Mouse (Mus musculus): ENCODE results near the gene Slc2a3. TPM values are rescaled to one million over a fixed set of nuclear protein-coding genes. Genes with fewer than 3 reads are reported as not detected.

Gene Slc2a3
- total RNA-seq (2015), result 7.0 and 10.0 TPM in 2 replicates
- 12.4 and 13.9 TPM in 2 replicates for total RNA-seq (2017)

DNA sequence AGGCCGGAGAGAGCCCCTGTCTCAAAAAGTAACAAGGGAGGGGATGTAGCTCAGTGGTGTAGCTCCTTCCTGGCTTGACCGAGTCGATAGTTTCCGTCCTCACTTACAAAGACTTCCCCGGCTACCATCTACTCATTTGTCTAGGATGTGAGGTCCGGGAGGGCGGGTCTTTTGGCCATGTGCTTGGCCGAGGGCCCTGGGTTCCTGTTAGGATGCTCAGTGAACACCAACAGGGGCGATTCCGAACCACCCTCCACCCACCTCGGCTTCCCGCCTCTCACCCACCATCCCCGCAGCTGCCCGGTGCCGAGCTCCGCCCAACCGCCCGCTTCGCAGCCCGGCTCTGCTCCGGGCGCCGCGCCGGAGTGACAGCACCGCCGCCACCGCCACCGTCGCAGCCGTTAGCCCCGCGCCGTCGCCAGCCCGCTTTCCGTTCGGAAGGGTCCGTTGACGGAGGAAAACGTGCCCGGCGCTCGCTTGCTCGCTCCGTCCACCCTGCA, at the start of gene Slc2a3:
TSS of gene Slc2a3 (minus strand) at position 340 of the 500 bp plus-strand sequence.
- peak; percentile 54 for ATAC-seq (replicated peaks; ENCODE audit: poor library complexity)

DNA sequence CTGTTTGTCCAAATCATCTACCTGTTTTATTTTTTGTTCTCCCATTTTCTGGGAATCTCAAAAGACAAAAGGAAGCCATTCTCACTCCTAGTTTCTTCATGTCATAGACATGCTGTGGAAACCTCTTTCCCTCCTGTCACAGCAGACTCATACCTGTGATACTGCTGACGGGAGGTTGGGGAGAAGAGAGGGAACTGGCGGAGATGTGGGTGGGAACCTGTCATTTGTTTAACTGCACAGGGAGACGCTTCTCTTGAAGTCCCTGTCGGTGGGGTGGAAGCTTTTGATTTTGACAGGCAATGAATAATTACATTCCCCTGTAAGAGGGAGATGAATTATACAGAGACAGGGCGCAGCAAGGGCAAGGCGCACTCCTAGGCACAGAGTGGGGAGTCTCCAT, 42.3 kb upstream of the Slc2a3 start:
- no peak for ATAC-seq (replicated peaks; ENCODE audit: poor library complexity)

DNA sequence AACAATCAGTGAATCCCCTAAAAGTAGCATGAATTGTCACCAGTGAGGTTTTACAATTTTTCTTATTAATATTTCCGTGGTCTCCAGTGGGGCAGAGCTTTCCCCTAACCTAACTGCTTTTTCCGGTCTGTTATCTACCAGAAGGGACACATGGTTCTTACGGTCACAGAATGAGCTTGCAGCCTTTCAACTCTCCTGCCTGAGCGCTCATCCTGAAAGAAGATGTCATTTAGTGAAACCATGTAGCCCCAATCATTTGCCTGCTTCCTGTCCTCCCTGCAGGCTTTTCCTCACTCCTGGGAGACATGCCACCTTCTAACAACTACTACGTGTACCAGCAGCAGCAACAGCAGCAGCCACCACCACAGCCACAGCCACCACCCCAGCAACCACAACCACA, 36.1 kb upstream of the Slc2a3 start:
- no peak for ATAC-seq (replicated peaks; ENCODE audit: poor library complexity)

DNA sequence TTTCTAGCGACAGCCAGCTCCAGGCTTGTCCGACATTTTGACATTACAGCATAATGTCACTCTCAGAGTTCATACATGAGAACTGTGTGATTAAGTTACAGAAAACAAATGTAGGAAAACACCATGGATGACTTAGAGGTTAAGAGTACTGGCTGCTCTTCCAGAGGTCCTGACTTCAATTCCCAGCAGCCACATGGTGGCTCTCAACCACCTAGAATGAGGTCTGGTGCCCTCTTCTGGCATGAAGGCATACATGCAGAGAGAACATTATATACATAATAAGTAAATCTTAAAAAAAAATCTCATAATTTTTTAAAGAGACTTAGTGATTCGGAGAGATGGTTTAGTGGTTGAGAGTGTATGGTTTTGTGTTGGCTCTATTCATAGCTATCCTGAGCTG, 35.5 kb upstream of the Slc2a3 start:
- no peak for ATAC-seq (replicated peaks; ENCODE audit: poor library complexity)

DNA sequence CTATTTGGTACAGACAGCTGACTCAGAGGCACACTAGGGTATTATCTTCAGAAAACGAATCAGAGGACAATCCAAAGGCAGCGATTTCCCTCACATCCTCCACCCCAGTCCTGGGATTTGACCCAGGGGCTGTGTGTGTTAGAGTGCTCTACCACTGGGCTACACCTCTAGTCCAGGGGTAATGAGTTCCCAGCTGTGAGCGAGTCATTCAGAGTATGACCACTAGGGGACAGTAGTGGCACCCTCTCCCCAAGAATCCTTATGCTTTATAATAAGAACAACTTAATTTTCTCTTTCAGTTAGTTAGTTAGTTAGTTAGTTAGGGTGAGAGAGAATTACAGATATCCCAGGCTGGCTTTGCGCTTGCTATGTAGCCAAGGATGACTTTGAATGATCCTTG, 32.9 kb upstream of the Slc2a3 start:
- ATAC-seq (replicated peaks; ENCODE audit: poor library complexity), result peak; percentile 98

DNA sequence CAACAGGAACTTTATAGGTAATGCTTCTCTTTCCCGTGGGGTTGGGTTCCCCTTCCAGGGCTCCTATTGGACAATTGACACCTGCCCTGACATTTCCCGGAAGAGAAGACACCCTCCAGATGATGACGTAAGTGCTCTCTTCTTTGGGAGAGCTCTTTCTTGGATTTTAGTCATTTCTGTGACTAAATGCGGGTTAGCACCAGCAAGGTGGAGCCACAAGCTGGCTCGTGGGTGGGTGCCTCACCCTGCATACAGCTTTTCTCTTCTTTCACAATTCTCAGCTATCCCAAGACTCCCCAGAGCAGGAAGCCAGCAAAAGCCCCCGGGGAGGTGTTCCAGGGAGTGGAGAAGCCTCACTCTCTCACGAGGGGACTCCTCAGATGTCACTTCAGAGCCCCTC, 31.4 kb upstream of the Slc2a3 start:
- ATAC-seq (replicated peaks; ENCODE audit: poor library complexity), result no peak

DNA sequence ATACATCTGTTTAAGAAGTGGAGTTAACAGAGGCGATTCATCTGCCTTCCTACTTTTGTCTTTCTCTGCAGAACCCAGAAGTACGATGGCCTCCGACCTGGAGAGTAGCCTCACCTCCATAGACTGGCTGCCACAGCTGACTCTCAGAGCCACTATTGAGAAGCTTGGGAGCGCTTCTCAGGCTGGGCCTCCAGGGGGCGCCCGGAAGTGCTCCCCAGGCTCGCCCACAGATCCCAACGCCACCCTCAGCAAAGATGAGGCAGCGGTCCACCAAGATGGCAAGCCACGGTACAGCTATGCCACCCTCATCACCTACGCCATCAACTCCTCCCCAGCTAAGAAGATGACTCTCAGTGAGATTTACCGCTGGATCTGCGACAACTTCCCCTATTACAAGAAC, 26.6 kb upstream of the Slc2a3 start:
- peak; percentile 70 for ATAC-seq (replicated peaks; ENCODE audit: poor library complexity)

DNA sequence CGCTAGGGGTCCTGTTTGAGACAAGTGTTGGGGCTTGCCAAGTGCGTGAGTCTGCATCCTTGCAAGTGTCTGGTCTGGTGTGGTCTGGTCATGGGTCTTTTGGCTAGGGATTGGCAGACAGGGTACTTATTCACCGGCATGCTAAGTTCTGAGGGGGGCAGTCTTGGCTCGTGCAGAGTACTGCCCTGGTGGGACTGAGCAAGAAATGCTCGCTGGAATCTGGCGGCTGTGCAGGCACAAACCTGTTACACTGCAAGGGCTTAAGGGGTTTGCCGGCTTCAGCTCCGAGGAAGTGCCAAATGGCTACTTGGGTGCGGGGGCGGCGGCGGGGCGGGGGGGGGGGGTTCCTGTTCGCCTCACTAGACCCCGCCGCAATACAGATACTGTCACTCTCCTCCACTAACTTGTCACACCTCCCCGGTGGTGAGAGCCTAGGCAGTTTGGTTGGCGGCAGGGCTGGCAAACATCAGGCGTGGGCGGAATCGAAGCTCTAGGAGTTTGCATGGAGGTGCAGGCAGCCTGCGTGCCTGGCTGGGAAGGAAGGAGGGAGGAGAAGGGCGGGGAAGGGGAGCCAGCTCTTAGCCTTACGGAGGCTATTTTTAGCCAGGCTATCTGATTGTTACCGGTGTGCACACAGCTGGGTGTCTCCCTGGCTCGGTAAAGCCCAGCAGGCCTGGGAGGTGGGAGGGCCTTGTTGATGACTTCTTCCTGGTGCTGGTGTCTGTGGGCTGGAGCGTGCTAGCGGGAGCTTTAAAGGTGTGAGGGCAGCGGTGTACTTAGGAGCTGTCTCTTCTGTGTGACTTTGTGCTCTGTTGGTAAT, 24.7 kb upstream of the Slc2a3 start:
- peak; percentile 85 for ATAC-seq (replicated peaks; ENCODE audit: poor library complexity)

DNA sequence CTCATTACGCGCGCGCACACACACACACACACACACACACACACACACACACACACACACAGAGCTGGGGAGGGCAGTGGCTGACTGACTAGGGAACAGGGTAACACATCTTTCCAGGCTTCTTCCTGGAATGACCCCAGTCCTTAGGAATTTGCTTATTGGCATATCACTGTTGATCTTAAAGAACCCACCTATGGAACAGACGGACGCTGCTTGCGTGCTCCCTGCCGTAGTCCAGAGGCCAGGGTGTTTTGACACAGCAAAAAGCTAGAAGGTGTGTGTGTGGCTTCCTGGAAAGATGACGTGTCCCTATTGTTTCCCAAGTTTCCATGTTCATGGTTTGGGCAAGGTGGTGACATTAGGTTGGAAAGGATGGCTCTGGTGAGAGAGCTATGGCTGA, 23.7 kb upstream of the Slc2a3 start:
- ATAC-seq (replicated peaks; ENCODE audit: poor library complexity), result no peak

DNA sequence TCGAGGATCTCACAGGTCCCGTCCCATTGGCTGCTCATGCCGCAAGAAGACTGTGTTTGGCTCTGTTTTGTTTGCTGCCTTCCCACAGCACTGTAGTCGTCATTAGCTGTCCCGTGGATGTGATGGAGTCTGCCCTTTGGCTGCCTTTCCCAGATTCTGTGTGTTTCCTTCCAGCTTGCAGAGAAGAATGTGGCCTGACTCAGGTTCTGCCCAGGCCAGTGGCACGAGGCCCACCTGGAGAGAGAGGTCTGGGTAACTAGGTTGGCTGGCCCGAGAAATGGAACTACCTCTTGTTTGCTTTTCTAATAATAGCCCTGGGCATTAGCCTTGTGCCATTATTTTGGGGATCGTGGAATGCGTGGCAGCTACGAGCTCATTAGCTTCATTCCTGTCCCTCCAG, 22.6 kb upstream of the Slc2a3 start:
- ATAC-seq (replicated peaks; ENCODE audit: poor library complexity), result no peak

DNA sequence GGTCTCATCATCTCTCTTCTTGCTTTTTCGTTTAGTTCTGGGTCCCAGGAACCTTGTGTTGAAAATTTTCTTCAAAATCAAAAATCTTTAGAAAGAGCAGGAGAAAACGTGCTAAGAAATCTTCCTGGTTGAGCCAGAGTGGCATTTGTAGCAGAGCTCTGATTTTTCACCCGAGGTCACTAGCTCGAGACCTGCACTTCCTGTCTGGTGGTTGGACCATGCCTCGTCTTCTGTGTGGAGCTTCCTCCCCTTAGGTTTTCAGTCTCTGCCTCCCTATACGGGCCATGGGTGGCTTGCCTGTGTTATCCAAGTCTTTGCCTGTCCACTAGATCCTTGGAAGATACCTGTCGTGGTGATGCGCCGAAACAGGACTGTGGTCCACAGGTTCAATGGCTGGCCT, 20.4 kb upstream of the Slc2a3 start:
- no peak for ATAC-seq (replicated peaks; ENCODE audit: poor library complexity)

DNA sequence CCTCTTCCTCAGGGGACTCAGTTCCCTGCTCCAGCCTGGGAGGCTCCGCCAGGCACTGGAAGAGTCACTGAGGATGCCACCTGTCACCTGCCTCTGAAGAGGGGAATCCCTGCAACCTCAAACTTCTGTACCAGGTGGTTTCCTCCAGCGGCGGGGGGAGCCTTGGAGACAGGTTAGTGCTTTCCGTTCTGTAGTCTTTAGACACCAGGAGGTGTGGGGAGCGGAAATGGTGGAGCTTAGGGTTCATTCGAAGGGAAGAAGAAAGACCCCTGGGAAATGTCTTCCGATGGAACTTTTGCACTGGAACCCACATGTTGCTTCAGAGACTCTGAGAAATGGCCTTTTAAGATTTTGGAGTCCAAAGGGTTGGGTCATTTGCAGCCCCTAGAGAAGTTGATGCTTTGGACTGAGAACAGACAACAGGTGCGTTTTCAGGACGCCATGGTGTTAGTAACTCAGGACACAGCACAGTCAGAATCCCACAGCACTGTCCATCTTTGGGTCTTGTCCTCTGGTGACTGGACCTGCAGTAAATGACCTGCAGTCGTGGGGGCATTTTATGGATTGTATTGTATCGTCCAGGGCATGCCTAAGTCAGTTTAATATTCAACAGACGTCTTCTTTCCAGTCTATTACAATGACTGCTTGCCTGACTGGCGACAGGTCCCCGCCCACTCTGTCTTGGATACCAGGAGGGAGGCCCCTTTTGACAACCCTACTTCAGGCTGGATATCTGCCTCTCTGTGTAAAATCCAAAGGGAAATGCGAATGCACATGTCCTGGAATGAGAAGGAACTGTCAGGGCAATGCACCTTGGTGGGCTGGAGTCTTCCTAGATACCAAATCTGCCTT, 19.6 kb upstream of the Slc2a3 start:
- ATAC-seq (replicated peaks; ENCODE audit: poor library complexity), result no peak; the same call in 1 of the 2 replicates

DNA sequence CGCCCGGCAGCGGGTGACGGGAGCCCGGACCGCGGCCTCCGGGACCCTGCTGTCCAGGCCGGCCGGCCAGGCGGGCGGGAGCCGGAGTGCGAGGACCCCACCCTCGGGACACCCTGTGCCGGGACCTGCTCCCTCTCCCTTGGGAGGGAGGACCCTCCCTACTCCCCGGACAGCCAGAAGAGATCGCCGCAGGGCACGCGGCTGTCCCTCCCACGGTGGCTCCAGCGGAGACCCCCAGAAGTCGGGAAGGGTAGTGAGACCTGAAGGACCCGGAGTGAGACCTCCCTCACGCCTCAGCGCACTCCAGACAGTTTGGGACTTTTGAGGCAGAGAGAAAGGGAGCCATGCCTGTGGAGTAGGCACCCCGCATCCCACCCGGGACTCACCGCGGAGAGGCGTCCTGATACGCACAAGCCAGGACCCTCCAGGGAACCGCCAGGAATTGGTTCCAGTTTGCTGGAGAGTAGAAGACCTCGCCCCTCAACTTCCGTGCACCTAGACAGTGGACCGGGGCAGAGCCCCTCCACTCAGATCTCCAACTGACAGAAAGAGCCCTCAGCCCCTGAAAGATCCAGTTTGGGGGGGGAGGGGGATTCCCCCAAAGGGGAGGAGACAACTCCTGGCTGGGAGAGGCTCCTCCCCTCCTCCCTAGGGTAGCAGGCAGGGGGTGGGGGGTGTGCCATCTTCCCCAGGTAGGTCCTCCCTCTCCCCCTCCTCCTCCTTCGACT, 18.8 kb upstream of the Slc2a3 start:
- ATAC-seq (replicated peaks; ENCODE audit: poor library complexity), result peak; percentile 27

DNA sequence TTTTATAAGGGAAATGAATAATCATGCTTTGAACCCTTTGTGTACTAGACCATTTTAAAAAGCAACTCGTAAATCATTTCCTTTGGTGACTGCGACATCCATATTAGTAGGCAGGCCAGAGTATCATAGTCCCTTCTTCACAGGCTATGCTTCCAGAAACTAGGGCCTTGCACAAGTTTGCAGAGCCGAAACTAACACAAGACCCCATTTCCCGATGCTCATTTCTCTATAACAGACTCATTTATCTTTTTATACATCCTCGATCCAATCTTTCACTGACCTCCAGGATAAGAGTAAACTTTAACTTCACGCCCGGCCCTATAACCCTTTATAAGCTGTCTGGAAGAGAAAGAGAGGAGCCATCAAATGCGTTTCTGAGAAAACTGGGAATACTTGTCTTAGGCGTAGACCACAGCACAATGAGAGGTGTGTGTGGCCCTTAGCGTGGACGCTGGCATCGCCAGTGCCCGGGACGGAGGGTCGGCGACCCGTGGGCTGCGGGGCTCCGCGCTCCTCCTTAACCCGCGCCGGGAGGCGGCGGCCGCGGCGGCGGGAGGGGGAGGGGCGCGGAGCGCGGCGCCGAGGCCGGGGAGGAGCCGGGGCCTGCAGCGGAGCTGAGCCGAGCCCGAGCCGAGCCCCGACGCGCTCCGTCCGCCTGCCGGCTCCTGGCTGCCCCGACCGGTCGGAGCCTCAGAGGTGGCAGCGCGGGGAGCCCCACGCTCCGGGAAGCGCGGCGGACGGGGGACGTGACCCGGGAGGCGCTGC, 18.0 kb upstream of the Slc2a3 start, which contains the start of gene Foxj2:
TSS of gene Foxj2 (plus strand) at position 609 of the 765 bp plus-strand sequence.
- ATAC-seq (replicated peaks; ENCODE audit: poor library complexity), result peak; percentile 77

DNA sequence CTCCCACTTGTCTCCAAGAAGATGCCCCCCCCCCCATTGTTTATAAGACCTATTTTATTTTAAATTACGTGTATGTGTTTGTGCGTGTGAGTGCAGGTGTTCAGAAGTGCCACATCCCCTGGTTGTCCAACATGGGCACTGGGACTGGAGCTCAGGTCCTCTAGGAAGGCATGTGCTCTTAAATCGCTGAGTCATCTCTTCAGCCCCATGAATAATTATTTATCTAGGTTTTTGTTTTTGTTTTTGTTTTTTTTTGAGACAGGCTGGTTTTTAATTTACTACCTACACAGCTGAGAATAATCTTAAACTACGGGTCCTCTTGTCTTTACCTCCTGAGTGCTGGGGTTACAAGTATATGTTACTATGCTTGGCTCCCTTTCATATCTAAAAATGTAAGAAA, 12.2 kb upstream of the Slc2a3 start:
- ATAC-seq (replicated peaks; ENCODE audit: poor library complexity), result no peak

DNA sequence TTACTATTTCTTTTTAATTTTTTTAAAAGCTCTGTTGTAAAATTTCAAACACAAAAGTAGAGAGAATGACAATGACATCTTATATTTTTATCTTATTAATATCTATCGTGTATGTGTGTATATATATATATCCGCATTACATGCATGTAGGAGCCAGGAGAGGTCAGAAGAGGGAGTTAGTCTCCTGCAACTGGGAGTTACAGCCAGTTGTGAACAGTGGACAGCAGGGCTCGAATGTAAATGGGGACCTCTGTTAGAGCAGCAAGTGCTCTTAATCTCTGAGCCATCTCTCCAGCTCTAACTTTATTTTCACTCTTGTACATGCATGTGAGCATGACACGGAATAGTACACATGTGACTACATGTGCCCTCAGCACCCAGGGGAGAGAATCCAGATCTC, 11.3 kb upstream of the Slc2a3 start:
- no peak for ATAC-seq (replicated peaks; ENCODE audit: poor library complexity)

DNA sequence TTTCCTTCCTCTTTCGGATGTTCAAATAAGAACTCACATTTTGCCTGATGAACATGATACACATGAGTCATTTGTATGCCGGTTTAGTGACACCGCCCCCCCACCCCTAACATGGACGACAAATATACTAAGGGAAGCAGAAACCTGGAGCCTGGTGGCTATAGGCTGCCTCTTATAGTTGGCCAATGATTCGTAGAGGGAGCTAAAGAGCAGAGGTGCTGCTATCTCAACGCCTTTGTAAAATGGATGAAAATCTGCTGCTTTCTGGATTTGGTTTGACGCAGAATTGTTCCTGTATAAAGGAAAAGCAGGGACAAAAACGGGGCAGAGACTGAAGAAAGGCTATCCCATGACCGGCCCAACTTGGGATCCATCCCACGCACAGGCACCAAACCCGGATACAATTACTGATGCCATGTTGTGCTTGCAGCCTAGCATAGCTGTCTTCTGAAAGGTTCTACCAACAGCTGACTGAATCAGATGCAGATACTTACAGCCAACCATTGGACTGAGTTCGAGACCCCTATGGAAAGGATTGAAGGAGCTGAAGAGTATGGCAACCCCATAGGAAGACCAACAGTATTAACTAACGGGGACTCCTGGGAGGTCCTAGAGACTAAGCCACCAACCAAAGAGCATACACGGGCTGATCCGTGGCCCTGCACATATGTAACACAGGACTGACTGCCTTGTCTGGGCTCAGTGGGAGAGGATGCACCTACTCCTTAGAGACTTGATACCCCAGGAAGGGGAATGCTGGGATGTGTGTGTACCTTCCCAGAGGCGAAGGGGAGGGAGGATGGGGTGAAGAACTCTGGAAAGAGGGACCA, 10.5 kb upstream of the Slc2a3 start:
- ATAC-seq (replicated peaks; ENCODE audit: poor library complexity), result peak; percentile 56

DNA sequence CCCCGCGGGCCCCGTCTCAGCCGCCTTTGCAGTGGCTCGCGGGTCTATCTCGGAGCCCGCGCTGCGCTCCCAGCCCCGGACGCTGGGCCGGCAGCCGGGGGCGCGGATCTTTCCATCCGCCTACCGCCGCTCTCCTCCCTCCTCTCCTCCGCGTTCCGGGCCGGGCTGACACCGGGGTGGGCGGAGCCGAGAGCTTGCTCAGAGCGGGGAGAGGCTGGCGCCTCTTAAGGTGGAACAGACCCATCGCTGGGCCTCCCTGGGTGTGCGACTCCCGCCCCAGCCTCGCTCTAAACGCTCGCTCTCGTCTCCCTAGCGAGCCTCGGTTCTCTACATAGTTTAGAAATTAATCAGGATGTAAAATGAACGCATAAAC, 9.8 kb upstream of the Slc2a3 start:
- ATAC-seq (replicated peaks; ENCODE audit: poor library complexity), result peak; percentile 69

DNA sequence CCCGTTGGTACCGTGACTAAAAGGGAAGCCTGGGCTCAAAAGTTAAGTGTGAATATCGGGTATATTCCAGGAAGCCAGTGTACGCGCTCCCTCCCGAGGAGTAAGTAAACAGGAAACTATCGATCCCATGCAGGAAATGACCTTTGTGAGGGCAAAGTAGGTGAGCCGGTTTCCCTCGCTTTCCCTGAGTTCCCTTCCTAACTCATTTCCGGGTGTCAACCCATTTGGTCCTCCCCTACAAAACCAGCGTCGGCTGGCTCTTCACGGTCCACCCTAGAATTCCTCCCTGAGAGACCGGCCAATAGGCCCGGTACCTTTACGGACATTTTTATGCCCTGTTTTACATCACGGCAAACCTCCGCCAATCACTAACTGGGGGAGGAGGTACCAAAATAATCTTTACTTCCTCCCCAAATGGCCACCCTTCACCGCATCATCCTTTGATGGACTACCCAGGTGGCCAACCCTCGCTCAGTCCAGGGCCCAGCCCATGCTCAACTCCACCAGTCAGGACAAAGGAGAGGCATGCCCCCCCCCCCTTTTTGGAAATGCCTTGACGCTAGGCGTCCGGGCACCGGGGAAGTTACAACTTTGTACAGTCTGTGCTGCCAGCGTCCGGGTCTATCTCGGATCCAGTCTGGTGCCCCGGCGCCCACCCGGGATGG, 9.3 kb upstream of the Slc2a3 start:
- ATAC-seq (replicated peaks; ENCODE audit: poor library complexity), result peak; percentile 82

Data from megakaryocyte progenitor cell, adult 5-6 weeks (primary cell).